Mouse (Mus musculus): ENCODE measurements around the gene Mpped2.

DNA sequence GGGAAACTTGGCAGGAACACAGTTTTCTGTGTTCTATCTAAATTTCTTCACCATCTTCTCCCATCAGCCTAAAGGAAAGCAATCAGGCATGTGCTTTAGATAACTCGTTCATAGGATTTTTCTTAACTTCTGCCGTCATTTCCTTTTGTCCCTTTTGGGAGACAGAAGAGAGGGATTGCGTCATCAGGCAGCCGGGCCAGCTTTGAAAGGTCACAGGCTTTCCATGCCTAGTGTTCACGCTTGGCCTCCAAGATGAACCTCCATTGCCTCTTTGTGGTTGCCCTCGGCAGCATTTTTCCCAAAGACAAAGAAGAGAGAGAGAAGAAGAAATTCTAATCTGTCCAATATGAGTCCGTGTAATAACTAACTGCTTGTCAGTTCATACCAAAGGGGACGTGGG lies 95.0 kb downstream of the Mpped2 start:
- TF ChIP-seq POLR2A (IDR thresholded peaks at IDR 0.05; ENCODE audit: insufficient read length, low read depth) (no peak), E2F4 (IDR thresholded peaks at IDR 0.05; ENCODE audit: insufficient read depth) (no peak), USF1 (IDR thresholded peaks at IDR 0.05; ENCODE audit: low read depth) (no peak), MAX (IDR thresholded peaks at IDR 0.05; ENCODE audit: low read depth) (no peak), POLR2AphosphoS2 (IDR thresholded peaks at IDR 0.05; ENCODE audit: insufficient read length, low read depth) (no peak), MYOG (IDR thresholded peaks at IDR 0.05; ENCODE audit: control insufficient read depth in 1 of 3, insufficient read depth in 1 of 3, insufficient read length in 2 of 3, low read depth in 2 of 3) (no peak), TCF12 (IDR thresholded peaks at IDR 0.05; ENCODE audit: insufficient read depth, poor library complexity, severe bottlenecking) (no peak), REST (IDR thresholded peaks at IDR 0.05; ENCODE audit: insufficient read depth, insufficient read length) (no peak)

Data from myocyte (in vitro differentiated cells).